Mouse (Mus musculus) lung, postnatal 0 days (tissue): ENCODE measurements around the gene Ppil4.

ENCODE experiments used
- CTCF ChIP-seq: IDR thresholded peaks from 2 replicates; pipeline ENCODE4 v1.5.1; 2016; ENCODE audit warnings: antibody characterized with exemption, mild to moderate bottlenecking
- EP300 ChIP-seq: IDR thresholded peaks from 2 replicates; pipeline ENCODE4 v1.6.1; 2016; ENCODE audit warnings: antibody characterized with exemption, mild to moderate bottlenecking, control low read depth

DNA sequence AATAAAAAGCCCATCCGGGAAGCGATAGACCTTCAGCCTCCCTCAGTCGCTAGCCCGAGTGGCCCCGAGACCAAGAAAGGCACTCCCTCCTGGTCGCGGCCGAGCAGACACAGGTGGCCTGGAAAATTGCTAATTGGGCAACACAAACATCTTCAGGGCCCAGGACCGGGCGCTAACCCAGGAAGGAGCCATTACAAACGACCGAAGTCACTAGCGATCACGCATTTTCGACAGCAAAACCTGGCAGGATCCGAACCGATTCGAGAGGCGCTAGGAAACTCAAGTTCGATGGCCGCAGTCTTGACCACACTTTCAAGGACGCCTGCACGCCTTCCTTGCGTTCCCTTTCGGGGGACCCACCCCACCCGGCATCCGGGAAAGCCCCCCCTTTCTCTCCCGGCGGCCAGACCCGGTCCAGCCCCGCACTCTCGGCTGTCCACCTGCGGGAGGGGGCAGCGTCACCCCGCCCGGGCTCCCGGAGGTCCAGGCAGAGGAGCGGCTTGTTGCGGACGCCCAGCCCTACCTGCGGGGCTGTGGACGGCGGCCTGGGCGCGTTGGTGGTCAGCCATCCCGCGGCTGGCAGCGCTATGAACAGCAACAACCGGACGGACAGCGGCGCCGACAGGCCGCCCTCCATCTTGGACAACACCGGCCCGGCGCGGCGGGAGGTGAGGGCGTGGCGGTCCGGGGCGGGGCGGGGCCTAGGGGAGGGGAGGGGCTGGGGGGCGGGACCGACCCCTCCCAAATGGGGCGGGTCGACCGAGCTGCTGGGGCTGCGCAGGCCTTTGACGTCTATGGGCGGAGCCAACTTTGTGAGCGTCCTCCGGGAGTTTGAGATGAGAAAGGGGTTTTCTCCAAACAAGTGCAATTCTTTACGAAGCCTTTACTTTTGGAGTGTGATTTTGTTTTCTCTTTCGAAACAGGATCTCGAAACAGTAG is 12.2 kb upstream of the Ppil4 start:
- TF ChIP-seq CTCF = 0 out of 2 replicates have a peak, but pooled peaks have one; percentile 1
- TF ChIP-seq EP300 = no peak
